Mouse (Mus musculus) thymus, adult 2 months (tissue): ENCODE results near the gene Ddx46.

Source experiments
- CTCF ChIP-seq: fragments of 200-500 bp; IDR thresholded peaks from 2 replicates; pipeline ENCODE4 v1.5.1; 2012; ENCODE audit warnings: mild to moderate bottlenecking, control low read depth, low read length, moderate library complexity, borderline replicate concordance; ENCODE audit not compliant: control insufficient read depth, poor library complexity, insufficient read depth; ENCODE audit errors: extremely low read depth
- POLR2A ChIP-seq: fragments of 200-500 bp; IDR thresholded peaks from 2 replicates; pipeline ENCODE4 v1.6.1; 2012; ENCODE audit warnings: mild to moderate bottlenecking, low read length, control low read depth, moderate library complexity; ENCODE audit not compliant: control insufficient read depth, poor library complexity, insufficient read depth; ENCODE audit errors: extremely low read depth

DNA sequence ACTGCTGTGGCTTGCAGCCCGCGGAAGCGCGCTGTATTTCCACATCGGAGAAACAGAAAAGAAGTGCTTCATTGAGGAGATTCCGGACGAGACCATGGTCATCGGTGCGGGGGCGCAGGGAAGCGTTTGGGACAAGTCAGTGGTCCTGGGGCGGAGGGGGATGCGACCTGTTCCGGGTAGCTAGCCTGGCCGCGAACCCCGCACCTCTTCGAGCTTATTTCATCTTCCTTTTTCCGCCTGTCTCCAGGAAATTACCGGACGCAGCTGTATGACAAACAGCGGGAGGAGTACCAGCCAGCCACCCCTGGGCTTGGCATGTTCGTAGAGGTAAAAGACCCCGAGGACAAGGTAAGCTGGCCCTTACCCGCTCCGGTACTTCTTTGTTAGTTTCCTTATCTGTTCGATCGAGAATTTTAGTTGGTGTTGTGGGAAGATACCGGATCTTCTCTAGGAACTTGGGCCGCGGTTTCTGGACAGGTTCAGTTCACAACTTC, 41.5 kb upstream of the Ddx46 start:
- TF ChIP-seq POLR2A (no peak), CTCF (no peak)
